Mouse (Mus musculus): ENCODE measurements around the gene H2-Oa.
A peak's percentile ranks its signal among the peaks of the same experiment; 100 is the strongest.

H2-Oa gene

DNA sequence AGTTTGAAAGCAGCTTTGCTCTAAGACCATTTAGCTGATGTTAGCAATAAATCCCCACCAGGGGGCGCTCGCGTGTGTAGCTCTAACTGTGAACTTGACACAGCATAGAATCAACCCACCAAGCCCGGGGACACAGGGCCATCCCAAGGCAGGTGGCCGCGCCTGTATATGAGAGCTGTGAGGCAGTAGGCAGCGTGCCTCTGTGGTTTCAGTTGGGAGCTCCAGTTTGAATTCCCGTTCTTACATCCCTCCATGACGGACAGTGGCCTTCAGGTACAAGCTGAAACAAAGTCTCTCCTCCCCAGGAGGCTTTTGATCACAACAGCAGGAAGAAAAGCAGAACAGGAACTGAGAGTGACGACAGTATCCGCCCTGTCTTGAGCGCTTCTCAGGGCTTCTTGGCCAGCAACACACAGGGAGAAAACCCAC is 9.5 kb downstream of the H2-Oa start:
- peak; percentile 96 for DNase-seq

DNA sequence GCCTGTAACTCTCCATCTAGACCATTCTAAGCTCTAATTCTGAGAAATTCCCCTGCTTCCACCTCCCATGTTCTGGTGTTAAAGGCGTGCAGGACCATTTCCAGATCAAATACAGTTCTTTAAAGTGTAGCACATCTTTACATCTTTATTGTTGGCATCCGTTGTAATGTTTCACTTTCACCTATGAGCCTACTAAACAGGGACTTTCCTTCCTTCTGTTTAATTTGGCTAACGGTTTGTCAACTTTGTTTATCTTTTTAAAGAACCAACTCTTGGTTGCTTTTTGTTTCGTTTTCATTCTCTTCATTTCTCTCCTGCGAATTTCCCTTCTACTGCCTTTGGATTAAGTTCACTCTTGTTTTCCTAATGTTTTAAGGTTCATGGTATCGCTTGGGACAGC is 10.7 kb downstream of the H2-Oa start:
- no peak for DNase-seq

DNA sequence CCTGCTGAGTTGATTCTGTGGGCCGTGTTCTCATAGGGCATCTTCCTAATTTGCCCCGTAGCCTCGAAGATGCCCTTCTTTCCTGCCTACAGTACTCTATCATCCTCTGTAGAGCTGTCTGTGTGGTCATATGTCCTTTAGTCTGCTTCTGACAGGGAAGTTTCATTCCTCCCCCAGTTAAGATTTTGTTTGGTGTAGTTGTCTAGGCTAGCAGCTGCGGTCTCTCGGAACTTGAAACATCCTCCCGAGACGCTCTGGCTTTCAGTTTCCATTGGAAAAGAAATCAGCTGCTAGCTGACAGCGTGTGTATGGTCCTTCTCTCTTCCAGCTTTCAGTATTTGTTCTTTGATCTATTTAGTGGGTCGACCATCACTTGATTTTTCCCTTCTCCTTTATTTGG is 12.7 kb downstream of the H2-Oa start:
- no peak for DNase-seq

DNA sequence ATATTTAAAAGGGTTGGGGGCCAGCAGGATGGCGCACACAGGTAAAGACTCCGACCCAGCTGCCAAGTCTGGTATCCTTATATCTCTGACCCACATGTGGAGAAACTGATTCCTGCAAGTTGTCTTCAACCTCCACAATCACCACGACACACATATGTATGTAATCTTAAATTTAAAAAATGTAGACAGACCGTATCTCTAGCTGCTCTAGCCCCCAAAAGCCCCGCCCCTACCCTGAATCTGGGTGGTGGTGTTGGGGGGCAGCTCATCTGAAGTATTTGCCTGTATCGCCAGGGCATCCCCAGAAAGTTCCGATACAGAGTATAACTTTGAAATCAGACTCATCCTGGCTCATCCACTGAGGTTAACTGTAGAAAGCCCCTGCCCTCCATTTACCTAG is 14.4 kb downstream of the H2-Oa start:
- no peak for DNase-seq

DNA sequence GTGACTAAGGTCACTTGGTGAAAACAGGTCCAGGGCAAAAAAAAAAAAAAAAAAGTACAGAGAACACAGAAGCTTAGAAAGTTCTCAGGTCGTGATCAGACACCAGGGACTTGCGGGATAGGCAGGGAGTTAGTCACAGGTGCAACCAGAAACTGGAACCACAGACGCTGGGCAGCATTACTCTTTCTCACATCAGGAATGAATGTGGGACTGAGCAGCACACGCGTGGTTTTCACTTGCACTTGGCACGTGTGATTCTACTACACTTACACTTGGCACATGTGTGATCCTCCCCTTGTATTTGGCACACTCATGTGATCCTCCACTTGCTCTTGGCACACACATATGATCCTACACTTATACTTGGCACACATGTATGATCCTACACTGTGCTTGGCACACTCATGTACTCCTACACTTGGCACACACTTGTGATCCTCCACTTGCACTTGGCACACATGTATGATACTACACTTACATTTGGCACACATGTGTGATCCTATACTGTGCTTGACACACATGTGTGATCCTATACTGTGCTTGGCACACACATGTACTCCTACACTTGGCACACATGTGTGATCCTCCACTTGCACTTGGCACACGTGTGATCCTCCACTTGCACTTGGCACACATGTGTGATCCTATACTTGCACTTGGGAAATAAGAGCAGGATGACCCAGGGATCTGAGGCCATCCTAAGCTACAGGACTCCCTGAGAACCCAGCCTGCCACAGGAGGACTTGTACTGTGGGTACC is 15.1 kb downstream of the H2-Oa start:
- DNase-seq, result no peak

DNA sequence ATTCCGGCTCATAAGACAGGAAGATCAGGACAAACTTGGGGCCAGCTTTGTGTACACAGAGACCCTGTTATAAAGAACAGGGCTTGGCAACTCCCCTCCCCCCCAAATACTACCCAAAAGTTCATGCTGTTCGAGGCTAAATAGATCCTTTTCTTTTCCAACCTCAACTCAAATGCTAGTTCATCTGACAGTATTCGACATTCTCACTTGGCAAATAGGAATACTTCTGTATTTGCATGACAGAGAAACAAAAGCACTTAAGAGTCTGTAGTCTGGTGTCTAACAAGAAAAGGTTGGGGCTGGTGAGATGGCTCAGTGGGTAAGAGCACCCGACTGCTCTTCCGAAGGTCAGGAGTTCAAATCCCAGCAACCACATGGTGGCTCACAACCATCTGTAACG is 16.3 kb downstream of the H2-Oa start:
- DNase-seq, result no peak

DNA sequence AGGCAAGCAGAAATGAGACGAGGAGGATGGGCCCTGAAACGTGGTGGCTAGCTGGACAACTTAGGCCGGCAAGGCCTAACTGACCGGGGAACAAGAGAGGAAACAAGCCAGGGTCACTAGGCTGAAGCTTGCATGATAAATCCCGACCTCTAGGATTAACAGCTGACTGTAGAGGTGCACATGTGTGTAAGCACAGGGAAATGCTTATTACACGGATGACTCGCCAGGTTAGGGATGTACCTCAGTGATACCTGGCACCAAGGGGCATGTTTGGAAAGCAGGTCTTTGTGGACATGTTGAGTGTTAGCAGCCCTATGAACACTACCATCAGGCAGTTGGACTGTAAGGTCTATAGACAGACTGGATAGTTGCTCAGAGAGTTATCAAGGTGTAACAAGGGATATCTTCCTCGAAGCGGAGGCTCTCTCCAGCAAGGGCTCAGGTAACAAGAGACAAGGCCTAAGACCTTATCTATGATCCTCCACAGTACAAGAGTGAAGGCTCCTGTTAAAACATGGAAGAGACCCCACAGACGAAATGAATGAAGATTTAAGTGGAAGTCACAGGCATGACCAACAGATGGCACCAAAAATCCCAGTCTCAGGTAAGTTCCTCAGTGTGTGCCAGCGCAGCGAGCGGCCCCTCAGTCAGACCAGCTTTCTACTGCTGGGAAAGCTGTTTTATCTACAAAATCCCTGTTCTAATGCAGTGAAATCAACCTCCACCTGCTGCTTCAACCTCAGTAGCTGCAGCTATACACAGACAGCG is 17.1 kb downstream of the H2-Oa start:
- no peak for DNase-seq

DNA sequence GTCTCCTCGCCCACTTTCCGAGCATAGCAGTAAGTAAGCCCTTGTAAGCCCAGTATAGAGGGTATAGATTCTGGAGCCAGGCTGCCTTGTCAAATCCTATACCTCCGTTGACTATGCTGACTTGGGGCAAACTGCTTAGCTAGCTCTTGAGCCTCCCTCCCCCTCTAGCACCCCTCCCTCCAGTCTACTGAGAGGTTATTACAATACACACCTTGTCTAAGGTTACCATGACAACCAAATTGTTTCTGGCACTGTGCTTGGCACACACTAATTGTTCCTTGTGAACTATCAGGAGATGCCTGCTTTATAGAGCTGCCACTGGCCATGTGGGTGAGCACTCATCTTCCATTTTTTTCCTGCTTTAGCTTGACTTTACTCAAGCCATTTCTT is 17.7 kb downstream of the H2-Oa start:
- DNase-seq, result no peak

DNA sequence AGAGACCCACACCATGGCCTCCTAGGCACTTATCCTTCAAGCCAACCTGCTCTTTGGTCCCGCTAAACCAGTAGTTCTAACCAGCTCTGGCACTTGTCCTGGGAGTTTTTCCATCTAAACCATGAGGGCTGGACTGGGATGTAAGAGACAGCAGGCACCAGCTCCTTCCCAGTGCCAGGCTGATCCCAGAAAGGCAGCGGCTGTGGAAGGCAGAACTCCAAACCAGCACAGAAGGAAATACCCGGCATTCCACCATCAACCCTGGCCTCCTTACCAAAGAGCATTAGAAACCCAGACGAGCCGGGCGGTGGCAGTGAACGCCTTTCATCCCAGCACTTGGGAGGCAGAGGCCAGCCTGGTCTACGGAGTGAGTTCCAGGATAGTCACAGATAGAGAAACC is 18.2 kb downstream of the H2-Oa start:
- DNase-seq, result no peak

DNA sequence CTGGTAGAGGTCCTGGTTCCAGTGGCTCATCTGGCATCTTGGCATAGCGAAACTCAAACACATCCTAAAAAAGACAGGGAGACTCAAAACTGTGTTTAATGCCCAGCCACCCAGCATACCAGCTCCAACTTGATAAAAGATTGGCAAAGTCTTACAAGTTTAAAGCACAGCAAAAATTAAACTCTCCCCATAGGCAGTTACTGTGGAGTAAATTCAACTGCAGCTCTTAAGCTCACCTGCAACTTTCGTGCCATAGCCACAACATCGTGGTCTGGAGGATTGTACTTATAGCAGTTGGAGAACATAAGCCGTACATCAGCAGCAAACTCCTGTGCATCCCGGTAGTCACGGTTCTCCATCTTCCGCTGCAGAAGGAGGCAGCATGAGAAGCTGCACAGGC is 22.0 kb downstream of the H2-Oa start:
- DNase-seq, result no peak

DNA sequence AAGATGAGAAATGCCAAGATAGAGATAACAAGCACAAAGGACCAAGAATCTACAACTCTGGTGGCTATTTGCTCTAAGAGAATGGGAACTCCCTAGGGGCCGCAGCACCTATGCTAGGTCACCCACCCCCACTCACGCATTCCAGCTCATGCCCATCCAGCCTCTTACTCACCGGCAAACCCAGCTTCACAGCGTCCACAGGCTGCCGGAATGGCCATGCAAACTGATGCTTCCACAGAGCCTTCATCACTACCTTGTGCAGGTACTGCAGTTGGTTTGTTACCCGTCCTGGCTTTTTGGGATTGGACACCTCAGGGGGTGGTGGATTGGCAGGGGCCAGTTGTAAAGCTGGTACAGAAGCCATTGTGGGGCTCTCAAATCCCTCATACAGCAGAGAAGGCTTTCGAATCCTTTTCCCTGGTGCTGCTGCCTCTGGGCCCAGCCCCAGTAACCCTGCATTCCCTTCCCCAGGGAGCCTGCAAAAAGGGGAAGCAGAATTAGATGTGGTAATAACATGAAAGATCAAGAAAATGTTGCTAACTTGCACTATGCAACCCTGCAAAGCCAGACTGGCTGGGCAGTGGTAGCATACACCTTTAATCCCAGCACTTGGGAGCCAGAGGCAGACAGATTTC is 24.7 kb downstream of the H2-Oa start:
- DNase-seq, result no peak

DNA sequence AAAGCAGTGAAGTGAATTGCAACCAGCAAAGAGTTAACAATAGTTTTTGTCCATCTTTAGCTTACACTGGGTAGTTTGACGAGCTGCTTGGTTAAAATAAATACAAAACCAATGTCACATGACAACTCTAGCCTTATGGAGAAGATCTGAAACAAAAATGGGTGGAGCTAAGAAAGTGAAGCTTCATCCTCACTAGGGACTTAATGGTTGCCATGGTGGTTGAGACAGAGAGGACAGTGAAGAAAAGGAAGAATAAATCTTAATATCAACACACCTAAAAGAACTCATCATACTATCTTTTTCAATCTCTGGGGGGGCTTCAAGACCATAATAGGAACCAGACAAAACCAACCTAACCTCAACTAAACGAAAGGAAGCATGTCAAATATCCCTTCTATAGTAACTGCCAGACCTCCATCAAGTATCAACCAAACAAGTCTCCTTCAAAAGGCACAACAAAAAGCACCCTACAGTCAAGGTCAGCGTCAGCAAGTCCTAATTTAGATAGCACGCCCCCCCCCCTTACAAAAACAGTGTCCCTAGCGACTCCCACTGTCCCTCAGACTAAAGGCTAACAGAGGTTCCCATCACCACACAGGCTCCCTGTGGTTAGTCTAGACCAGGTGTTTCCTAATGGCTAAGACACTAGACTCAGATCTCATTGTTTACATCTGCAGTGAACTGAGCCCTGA is 25.4 kb downstream of the H2-Oa start:
- DNase-seq, result peak; percentile 46

DNA sequence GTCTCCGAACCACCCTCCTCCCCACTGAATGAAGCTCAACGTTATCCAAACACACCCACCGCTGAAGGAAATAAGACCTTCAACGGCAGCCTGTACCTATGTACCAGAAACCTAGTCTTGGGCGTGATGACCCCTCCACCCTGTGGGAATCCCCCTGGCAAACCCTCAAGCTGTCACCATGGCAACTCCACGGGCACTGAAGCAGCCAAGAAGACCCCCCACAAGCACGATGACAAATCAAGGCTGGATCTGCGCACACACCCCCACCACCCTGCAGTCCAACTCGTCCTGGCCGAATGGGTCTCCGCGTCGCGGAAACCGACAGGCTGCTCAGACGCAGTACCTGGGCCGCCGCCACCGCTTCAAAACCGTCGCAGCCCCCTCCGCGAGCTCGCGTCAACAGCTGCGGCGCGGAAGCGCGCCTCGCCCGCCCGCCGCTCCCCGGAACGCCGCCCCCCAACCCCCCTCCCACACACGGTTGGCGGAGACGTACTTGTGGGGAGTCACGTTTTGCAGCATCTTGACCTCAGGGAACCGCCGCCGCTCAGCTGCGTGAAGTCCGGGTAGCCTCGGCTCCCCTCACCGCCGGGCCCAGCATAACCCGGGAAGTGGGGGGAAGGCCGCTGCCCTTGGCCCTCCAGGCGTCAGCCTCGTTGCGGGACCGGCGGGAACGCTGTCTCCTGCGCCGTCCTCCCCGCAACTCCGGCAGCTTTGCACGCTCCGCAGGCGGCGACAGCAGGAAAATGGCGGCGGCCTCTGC is 26.2 kb downstream of the H2-Oa start:
- peak; percentile 52 for DNase-seq

DNA sequence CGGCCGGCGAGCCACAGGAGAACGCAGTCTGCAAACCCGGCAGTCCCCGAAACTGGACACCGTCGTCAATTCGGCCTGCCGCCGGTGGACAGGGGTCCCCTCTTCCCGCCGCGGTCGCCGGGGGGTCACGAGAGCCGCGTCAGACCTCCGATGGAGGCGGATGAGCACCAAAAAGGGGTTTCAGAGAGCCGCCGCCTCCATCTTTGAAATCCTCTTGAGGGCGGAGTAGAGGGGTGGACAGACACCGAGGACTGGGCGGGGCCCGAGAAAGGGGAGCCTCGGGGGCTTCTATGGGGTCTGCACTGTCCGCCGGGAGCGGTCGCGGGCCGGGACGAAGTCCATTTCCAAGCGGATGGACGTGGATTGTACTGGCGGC is 26.7 kb downstream of the H2-Oa start:
- DNase-seq, result no peak

DNA sequence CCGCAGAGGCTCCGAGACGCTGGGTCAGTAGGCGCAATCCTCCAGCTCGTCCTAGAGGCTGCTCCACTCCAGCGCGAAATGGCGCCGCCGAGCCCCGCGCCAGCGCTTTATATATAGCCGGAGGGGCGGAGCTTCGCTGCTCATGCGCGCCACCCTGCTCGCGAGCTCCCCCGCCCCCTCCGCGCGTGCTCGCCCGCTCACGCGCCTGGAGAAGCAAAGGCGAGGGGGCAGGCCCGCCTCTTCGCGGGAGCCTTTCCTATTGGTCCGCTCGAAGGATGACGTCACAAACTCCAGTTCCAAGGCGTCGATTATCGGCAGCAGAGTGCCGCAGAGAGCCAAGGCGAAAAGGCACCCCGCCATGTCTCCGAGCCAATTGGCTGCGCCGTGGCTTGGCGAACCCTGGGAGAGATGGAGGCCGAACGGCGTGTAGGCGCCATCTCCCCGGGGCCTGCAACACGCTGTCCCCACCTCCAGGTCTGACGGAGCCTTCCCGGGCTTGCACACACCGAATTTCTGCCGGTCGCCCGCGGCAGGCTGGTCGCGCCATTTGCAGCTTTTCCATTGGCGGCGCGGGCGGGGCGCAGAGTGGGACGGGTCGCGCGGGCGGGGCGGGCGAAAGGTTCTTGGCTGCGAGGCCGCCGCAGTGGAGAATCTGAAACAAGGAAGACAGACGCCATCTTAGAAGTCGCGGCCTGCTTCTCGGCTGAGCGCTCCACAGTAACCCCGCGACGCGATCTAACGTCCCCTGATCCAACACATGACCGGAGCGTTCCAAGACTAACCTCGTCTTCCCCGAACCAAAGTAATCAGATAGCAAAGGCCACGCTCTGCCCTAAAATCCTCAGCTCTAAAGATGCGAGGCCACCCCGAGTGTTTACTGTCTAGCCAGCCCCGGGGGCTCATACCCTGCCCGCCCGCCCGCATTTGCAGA is 27.4 kb downstream of the H2-Oa start, which contains the start of gene H2-DMa:
H2-DMa (plus strand) TSS at position 293 of the 931 bp plus-strand sequence.
- peak; percentile 99 for DNase-seq

DNA sequence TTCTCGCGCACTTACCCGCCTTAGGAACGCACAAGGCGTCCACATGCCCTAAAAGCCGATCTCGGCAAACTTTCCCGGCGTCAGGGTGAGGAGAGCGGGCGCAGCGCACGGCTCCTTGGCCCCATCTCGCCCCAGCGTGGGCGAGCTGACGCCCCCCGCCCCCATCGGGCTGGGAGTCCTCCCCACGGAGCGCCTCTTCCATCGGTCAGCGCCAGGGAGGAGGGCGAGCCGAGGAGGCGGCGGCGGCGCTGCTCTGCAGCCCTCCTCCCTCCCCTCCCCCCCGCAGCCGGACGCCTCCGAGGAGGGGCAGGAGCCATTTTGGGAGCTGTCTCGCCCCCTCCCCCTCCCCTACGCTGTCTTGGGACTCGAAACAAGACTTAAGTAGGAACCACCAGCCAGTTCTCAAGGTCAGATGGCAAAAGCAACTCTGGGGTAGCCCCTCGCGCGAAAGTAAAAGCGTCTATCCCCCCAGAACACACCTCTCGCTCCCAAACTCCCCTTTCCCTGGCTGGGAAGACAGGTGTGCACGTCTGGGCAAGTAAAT is 28.1 kb downstream of the H2-Oa start:
- peak; percentile 89 for DNase-seq

DNA sequence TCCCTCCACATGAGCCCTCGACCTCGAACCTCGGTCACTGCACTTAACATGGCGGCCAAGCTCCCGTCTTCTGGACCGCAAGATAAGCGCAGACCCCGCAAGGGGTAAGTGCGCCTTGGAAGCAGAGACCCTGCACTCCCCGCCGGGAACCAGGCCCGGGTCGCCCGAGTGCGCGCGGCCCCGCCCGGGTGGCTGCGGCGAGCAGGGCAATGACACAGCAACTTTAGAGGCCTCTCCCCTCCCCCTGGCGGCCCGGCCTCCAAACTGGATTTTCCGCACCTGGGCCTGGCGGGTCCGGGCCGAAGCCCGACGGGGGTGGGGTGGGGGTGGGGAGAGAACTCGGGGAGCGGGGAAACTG is 28.7 kb downstream of the H2-Oa start:
- DNase-seq, result peak; percentile 93

DNA sequence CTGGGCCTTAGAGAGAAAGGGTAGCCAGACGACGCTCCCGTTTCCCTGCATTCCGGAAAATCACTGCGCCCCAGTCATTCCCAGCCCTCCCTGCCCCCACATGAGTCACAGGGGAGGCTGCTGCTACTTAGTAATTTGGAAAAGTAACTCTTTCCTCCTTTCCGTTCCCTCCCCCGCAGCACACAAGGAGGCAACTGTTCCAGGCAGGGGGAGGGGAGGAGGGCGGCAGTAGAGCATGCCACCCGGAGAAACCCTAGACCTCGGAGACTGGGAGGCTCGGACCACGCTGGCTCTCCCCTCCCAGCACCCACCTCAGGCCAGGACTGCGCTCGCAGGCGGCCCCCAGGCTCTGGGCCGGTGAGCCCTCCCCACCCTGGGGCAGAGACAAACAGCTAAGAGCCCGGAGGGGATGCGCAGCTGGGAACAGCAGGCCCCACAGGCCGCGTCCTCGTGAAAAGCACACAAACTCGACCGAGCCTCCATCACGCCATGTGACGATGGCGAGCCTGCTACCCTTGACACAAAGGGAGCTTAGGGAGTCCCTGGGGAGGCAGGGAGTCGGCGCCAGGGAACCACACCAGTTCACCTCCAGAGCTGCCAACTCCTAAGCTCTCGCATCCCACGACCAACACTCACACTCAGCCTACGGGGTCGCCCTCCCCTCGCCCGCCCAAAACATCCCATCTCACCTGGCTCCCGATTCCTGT is 29.2 kb downstream of the H2-Oa start:
- peak; percentile 93 for DNase-seq

DNA sequence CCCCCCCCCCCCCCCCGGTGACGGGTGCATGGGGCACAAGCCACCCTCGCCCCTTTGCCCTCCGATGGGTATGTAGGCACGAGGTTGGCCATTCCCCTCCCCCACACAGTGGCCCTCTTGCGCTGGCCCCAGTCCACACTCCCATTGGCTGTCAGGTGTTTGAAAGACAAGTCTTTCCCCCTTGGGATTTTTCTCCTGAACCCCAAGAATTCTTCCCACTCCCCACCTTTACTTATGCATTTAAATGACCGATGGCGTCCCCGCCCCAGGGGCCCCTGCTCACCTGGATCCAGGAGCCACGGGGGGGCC is 29.7 kb downstream of the H2-Oa start:
- DNase-seq, result peak; percentile 88

DNA sequence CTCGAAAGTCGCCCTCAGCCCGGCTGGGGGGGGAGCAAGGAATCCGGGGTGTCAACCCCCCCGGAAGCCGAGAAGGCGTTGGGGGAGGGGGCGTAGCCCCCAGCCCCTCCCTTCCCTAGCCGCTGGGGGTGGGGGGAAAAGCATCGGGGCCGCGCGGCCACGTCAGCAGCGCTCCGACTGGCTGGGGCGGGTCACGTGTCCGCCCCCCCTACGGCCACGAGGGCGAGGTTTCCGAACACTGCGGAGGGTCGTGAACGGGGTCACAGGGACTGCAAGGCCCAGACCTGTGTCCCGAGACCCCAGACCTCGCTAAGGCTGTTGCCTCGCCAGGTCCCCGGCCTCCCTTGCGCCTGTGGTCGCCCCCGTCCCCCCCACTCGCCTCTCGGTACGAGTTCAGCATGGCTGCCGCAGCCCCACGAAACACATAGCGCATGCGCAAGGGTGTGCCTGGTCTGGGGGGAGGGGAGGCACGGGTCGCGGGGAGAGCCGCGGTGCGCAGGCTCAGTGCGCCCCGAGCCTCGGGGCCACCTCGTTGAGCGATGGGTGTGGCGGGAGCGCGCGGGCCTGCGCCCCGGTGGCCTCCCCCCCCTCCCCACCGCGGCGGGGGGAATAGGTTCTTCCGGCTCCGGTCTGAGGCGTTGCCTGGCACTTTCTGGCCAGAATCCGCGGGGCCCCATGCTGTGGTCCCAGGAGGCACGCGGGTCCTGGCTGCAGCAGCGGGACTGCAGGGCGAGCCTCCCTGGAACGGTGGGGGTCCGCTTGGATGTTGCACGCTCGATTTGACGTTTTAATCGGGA is 30.2 kb downstream of the H2-Oa start, which contains the start of gene Brd2:
Brd2 (minus strand) TSS at position 447 of the 797 bp plus-strand sequence.
- peak; percentile 97 for DNase-seq
